Mouse (Mus musculus) bone marrow, adult 2 months (tissue): Measurements from ENCODE around the gene 1810062G17Rik.

Source experiments
- CTCF ChIP-seq: fragments of 200-500 bp; IDR thresholded peaks from 2 replicates; pipeline ENCODE4 v1.5.1; 2011; ENCODE audit warnings: low read length, control low read depth; ENCODE audit not compliant: control insufficient read depth, insufficient read depth
- POLR2A ChIP-seq: fragments of 200-500 bp; IDR thresholded peaks from 2 replicates; pipeline ENCODE4 v1.6.1; 2011; ENCODE audit warnings: low read depth, mild to moderate bottlenecking, control low read depth, low read length, borderline replicate concordance; ENCODE audit not compliant: control insufficient read depth

GRCm38 (mm10) chr3:36530345-36530744 lies 54.6 kb downstream of the 1810062G17Rik start:
- TF ChIP-seq CTCF = no peak
- TF ChIP-seq POLR2A = no peak
